Mouse (Mus musculus) lung, postnatal 4 days (tissue): ENCODE results near the gene Cpt1a.

Source experiments
- DNase-seq, 2 experiments: peaks; one replicate each; pipeline ENCODE4 v3.0.0; 2021

Gene Cpt1a

GRCm38 (mm10) chr19:3325771-3326478 lies 3.8 kb downstream of the Cpt1a start:
- peak in 1 of 2 experiments; percentile 45 for DNase-seq

GRCm38 (mm10) chr19:3326479-3327047 lies 4.4 kb downstream of the Cpt1a start:
- peak; percentile 40 to 59 for DNase-seq

GRCm38 (mm10) chr19:3333247-3333646 lies 11.1 kb downstream of the Cpt1a start:
- DNase-seq, result no peak

DNA sequence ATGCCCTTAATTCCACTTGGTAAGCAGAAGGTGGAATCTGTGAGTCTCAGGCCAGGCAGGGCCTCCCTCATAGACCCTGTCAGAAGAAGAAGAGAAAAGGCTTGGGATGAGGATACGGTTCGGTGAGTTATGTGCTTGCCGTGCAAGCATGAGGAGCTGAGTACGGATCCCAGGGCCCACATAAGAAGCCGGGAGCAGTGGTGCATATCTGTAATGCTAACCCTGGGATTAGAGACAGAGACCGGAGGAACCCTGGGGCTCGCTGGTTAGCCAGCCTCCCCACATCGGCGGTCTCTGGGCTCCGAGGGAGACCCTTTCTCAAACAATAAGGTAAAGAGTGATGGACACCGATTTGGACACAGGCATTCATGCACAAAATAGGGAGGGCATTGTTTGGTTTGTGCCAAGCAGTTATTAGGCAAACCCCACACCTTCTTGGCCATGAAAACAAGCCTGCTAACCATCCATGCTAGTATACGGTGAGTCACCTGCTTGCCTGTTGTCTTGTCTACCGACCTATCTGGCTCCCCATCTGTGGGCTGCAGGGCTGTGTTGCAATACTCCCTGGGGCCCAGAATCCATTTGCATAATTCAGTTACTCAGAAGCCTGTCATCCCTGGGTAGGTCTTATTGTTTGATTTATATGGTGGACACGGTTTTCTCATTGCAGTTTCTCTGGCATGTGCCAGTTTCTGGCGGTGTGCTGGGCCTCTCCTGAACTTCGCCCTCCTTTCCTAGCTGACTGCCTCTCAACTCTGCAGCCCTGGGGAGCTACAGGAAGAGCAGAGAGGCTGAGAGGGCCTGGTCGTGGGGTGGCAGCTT lies 11.8 kb downstream of the Cpt1a start:
- DNase-seq, result no peak

- DNase-seq, result no peak
Measured at GRCm38 (mm10) chr19:3334550-3334949, 12.4 kb downstream of the Cpt1a start.

GRCm38 (mm10) chr19:3335917-3336316 lies 13.8 kb downstream of the Cpt1a start:
- no peak for DNase-seq

- no peak for DNase-seq
Measured at GRCm38 (mm10) chr19:3336485-3337255, 14.5 kb downstream of the Cpt1a start.

DNA sequence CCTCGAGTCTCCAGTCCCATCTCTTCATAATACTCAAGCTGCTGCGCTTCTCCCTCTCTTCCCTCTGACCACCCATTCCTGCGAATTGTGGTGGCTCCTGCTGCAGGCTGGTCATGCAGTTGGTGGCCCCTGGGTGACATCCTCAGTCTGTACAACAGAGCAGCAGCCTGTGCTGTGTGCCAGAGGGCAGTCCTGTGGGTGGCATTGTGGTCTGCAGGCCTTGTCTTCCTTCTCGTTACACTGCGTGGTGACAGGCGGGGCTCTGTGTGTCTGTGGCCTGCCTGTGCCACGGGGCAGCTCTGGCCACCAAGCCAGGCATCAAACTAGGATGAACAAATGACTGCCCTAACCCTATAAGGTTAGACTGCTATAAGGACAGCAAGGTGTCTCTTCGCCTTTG lies 17.1 kb downstream of the Cpt1a start:
- no peak for DNase-seq

DNA sequence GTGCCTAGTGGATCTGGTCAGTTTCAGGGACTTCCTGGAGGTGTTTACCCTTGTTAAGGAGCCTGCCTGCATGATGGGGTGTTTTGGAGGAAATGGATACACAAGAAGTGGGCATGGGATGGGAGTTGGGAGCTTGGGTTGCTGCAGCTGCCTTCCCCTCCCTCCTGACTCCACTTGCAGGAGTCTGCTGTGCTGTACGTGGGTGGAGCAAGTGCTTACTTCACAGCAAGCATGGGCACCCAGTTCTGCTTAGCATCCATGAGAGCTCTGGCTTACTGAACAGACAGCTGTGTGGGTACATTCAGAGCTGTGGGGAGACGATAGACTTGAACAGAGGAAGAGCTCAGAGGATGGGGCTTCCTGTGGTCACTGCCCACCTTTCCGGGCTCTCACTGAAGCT lies 18.9 kb downstream of the Cpt1a start:
- no peak for DNase-seq

DNA sequence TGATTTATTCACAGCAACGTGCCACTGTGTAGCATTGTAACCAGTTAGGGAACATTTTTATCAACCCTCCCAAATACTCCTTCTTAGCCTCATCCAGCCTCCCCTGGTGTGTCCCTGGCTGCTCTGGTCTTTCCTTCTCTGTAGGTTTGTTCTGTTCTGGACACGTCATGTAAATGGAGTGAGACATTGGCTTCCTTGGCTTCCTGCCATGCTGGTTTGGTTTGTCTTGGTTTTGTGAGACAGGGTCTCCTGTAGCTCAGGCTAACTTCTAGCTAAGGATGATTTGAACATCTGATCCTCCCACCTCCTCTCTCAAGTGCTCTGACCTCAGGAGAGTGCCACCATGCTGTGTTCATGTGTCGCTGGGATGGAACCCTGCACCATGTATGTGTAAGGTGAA lies 21.8 kb downstream of the Cpt1a start:
- DNase-seq, result no peak

DNA sequence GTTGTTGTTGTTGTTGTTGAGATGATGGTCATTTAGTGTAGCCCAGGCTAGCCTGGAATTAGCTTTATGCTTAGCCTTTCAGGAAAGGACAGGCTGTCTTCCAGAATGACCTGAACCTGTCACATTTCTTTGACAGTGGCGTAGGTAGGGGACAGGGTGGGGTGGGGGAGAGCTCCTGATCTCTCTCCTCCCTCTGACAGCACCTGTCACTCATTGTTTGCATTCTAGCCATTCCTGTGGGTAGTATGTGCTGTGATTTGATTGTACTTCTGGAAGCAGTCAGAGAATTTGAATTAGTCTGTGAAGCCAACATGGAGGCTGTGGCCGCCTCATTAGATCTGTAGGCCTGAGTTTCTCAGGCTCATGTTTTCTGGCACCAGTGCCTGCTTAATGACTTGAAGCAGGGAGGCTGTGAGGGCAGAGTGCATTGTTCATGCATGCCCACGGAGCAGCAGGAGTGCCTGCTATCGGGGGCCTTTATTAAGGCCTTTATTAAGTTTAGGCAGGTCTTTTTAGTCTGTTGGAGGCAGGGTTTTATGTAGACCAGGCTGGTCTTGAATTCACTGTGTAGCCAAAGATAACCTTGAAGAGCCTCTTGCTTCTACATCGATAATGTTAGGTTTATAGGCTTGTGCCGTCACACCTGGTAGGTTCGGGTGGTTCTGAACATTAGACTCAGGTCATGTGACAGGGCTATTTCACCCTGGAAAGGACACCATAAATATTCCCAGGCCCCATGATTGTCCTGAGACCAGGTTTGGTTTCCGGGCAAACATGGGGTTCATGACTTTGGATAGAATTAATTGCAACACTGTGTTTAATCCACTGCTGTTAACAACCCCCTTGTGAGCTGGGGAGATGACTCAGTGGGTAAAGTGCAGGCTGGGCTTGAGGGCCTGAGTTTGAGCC lies 22.8 kb downstream of the Cpt1a start:
- DNase-seq, result no peak

- no peak for DNase-seq
Measured at GRCm38 (mm10) chr19:3347784-3348183, 25.6 kb downstream of the Cpt1a start.

- peak; percentile 78 to 89 for DNase-seq
Measured at GRCm38 (mm10) chr19:3353415-3354111, 31.4 kb downstream of the Cpt1a start.

DNA sequence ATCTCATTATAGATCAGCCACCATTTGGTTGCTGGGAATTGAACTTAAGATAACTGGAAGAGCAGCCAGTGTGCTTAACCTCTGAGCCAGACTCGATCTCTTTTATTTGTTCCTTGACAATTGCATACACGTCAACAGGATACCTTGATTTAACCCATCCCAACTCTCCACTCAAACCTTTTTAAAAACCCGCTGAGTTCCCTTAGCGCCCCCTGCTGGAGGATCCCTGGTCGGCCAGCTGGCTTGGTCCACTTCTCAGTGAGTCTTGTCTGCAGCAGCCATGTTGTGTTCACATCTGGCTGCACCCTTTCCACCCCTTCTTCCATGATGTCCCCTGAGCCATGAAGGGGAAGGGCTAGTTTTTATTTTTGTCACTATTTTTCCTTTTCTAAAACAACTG lies 33.0 kb downstream of the Cpt1a start:
- DNase-seq, result peak in 1 of 2 experiments; percentile 34

DNA sequence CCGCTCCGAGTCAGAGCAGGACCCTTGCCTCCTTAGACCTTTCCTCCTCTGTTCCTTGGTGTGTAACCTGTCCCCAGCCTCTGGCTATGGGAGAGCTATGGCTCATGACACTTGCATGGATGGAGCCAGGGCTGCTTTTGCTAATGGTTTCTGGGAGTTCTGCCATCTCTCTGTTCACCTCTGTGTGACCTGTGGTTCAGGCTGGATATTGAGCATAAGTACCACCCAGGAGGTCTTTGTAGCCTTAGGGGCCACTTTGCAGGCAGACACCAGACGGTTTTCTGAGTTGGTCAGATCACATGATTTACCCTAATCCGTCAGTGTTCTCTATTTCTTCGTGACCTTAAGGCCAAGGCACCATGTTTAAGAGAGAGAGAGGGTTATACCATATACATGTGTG lies 34.4 kb downstream of the Cpt1a start:
- DNase-seq, result no peak

DNA sequence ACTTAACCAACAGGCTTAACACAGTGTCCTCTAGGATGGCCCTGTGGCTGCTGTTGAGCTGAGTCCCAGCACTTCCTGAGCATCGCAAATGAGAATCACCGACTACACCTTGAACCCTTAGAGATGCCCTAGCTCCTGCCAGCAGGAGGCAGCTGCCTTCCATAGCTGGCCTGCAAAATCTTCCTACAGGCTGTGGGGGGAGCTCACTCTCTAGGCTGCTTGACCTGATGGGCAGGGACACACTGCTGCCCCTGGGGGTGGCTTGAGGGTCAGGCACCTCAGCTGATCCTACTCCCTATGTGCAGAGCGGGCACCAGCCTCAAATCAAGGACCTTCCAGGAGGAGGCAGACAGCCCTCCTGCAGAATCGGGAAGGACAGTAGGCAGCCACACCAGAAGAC lies 35.5 kb downstream of the Cpt1a start:
- no peak for DNase-seq

- no peak for DNase-seq
Measured at GRCm38 (mm10) chr19:3359841-3360588, 37.9 kb downstream of the Cpt1a start.

DNA sequence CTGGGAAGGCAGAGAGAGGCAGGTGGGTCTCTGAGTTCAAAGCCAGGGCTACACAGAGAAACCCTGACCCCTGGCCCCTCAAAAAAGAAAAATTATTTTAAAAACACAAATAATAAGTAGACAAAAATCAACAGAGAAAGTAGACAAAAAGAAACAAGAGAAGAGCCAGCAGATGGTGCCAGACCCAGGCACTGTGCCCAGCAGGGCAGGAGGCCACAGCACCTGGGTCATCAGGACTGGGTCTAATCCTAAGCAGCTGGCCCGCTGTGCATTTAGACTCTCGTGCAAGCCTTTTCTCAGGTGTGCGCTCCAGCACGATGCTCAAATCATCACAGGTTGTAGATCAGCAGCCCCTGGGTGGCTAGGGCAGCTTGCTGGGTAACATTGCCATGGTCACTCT lies 41.4 kb downstream of the Cpt1a start:
- DNase-seq, result no peak

DNA sequence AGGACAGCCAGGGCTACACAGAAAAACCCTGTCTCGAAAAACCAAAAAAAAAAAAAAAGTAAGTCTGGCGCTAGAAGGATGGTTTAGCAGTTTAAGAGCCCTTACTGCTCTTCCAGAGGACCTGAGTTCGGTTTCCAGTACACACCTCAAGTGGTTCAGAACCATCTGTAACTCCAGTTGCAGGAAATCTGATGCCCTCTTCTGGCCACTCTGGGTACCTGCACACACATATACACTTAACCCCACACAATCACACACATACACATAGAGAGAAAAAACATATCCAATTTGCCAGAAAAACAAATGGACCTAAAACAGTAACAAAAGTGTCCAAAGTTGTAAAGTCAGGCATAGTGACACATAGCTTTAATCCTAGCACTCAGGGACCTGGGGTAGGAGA lies 43.0 kb downstream of the Cpt1a start:
- DNase-seq, result no peak

DNA sequence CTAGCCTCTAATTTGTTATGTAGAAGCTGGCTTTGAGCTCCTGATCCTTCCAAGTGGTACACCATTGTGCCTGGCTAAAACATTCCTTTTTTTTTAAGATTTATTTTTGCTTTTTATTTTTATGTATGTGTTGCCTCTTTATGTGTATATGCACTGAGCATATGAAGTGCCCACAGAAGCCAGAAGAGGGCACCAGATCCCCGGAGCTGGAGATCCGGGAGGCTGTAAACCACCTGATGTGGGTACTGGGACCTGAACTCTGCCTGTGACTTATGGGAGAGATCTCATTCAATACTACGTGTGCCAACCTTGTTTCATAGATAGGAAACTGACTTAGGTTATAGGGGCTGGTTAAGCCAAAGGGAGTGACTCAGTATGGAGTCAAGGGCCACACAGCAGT lies 46.1 kb downstream of the Cpt1a start:
- no peak for DNase-seq

DNA sequence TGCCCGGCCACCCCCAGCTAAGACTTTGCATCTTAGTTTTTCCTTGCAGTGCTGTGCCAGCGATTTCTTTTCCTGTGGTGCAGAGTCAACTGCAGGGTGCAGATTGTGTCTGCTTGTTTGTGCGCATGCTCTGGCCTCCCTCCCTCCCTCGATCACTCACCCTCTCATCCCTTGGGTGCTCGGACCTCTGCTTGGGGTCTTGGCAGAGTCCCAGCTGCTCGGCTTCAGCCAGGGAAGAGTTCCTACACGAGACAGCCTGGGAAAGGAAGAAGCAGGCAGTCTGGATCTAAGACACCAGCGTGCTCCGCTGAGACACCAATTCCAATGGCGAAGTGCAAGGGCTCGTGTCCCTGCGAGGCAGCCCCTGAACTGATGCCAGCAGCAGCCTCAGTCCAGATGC lies 51.2 kb downstream of the Cpt1a start:
- peak in 1 of 2 experiments; percentile 61 for DNase-seq
